Mouse (Mus musculus): ENCODE measurements at regions not wholly inside any gene's neighbourhood (a gene's known extent, or its start where the extent isn't known, plus 50 kb on each side); places are given as distances from the start of the nearest gene placed in this dataset.

- TF ChIP-seq POLR2A (IDR thresholded peaks at IDR 0.05; ENCODE audit: borderline replicate concordance, control insufficient read depth, low read depth, low read length) (no peak), CTCF (IDR thresholded peaks at IDR 0.05; ENCODE audit: control insufficient read depth, insufficient read depth, low read length) (no peak)
- Histone ChIP-seq H3K4me1 (ENCODE audit: control insufficient read depth, insufficient read depth, low read length) (no peaks in the 10 kb centered on the region; the same call in 1 of the 2 replicates), H3K27ac (ENCODE audit: control insufficient read depth, insufficient read depth, low read depth, low read length, poor library complexity) (no peak overlapping the region), H3K4me3 (replicated peaks; ENCODE audit: control insufficient read depth, low read depth, low read length) (no peak overlapping the region)
- 66% methylated on average over 3 of the region's 3 CpGs for WGBS
Observed at GRCm38 (mm10) chr9:71058655-71059054, 106.6 kb upstream of the Lipc start.

DNA sequence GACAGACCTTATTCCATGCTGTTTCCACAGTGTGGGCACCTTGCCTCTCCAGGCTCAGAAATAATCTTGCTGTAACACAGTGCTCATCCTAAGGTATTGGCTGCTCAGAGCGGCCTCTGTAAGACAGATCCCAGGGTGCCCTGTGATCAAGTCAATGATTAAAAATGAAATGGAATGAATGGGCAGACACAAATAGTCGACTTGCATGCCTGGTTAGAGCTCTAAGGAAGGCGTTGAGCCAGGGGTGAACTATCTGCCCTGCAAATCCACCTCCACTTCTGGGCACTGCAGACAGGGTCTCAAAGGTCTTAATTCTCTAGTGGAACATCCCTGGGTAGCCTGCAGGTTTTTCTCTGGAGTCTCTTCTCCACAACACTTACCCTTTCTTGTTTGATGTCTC is 104.8 kb upstream of the Lipc start:
- WGBS = 71% methylated on average over 3 of the region's 3 CpGs
- Histone ChIP-seq H3K27ac (ENCODE audit: control insufficient read depth, insufficient read depth, low read depth, low read length, poor library complexity) (no peak overlapping the region), H3K4me3 (replicated peaks; ENCODE audit: control insufficient read depth, low read depth, low read length) (no peak overlapping the region), H3K4me1 (ENCODE audit: control insufficient read depth, insufficient read depth, low read length) (no peaks in the 10 kb centered on the region; the same call in 1 of the 2 replicates)
- no peak for TF ChIP-seq CTCF (IDR thresholded peaks at IDR 0.05; ENCODE audit: control insufficient read depth, insufficient read depth, low read length)
- TF ChIP-seq POLR2A (IDR thresholded peaks at IDR 0.05; ENCODE audit: borderline replicate concordance, control insufficient read depth, low read depth, low read length) = no peak

GRCm38 (mm10) chr9:71043899-71044298 is 91.9 kb upstream of the Lipc start:
- Histone ChIP-seq H3K4me1 (ENCODE audit: control insufficient read depth, insufficient read depth, low read length) (no peaks in the 10 kb centered on the region), H3K27ac (ENCODE audit: control insufficient read depth, insufficient read depth, low read depth, low read length, poor library complexity) (no peak overlapping the region), H3K4me3 (replicated peaks; ENCODE audit: control insufficient read depth, low read depth, low read length) (no peak overlapping the region)
- 29% methylated on average over 1 of the region's 1 CpGs for WGBS
- TF ChIP-seq CTCF (IDR thresholded peaks at IDR 0.05; ENCODE audit: control insufficient read depth, insufficient read depth, low read length) (no peak), POLR2A (IDR thresholded peaks at IDR 0.05; ENCODE audit: borderline replicate concordance, control insufficient read depth, low read depth, low read length) (no peak)

GRCm38 (mm10) chr9:71035286-71035685 is 83.3 kb upstream of the Lipc start:
- no peak overlapping the region for H3K27ac ChIP-seq (ENCODE audit: control insufficient read depth, insufficient read depth, low read depth, low read length, poor library complexity)

DNA sequence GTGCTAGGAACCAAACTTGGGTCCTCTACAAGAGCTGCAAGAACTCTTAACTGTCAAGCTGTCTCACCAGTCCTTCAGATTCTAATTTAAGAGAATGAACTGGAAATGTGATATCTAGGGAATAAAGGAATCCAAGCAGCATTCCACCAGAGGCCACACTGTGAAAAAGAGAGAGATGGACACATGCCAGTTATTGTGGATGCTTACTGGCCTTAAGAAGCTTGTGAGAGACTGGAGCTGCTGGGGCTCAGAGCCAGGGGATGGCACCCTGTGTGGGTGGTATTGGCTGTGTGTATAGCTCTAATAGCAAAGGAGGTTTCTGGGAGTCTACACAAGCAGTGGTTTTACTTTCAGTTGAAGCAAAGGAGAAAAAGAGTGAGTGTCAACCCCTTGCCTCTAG is 80.1 kb upstream of the Lipc start:
- H3K27ac ChIP-seq (ENCODE audit: control insufficient read depth, insufficient read depth, low read depth, low read length, poor library complexity) = no peak overlapping the region
- TF ChIP-seq CTCF (IDR thresholded peaks at IDR 0.05; ENCODE audit: control insufficient read depth, insufficient read depth, low read length) = no peak
- no peak for TF ChIP-seq POLR2A (IDR thresholded peaks at IDR 0.05; ENCODE audit: borderline replicate concordance, control insufficient read depth, low read depth, low read length)
- no peaks in the 10 kb centered on the region; the same call in 1 of the 2 replicates for H3K4me1 ChIP-seq (ENCODE audit: control insufficient read depth, insufficient read depth, low read length)
- no peak overlapping the region for H3K4me3 ChIP-seq (replicated peaks; ENCODE audit: control insufficient read depth, low read depth, low read length)

More at GRCm38 (mm10) chr9:71035286-71035685, 83.3 kb upstream of the Lipc start:
- TF ChIP-seq CTCF (IDR thresholded peaks at IDR 0.05; ENCODE audit: control insufficient read depth, insufficient read depth, low read length) = no peak
- no peak for TF ChIP-seq POLR2A (IDR thresholded peaks at IDR 0.05; ENCODE audit: borderline replicate concordance, control insufficient read depth, low read depth, low read length)
- WGBS = 54% methylated on average over 6 of the region's 6 CpGs
- Histone ChIP-seq H3K4me1 (ENCODE audit: control insufficient read depth, insufficient read depth, low read length) (no peaks in the 10 kb centered on the region; the same call in 1 of the 2 replicates), H3K4me3 (replicated peaks; ENCODE audit: control insufficient read depth, low read depth, low read length) (no peak overlapping the region)

GRCm38 (mm10) chr9:71030203-71030921 is 78.3 kb upstream of the Lipc start:
- WGBS = 79% methylated on average over 3 of the region's 3 CpGs
- Histone ChIP-seq H3K4me1 (ENCODE audit: control insufficient read depth, insufficient read depth, low read length) (no peaks in the 10 kb centered on the region; the same call in 1 of the 2 replicates), H3K4me3 (replicated peaks; ENCODE audit: control insufficient read depth, low read depth, low read length) (no peak overlapping the region), H3K27ac (ENCODE audit: control insufficient read depth, insufficient read depth, low read depth, low read length, poor library complexity) (no peak overlapping the region)
- TF ChIP-seq CTCF (IDR thresholded peaks at IDR 0.05; ENCODE audit: control insufficient read depth, insufficient read depth, low read length) (no peak), POLR2A (IDR thresholded peaks at IDR 0.05; ENCODE audit: borderline replicate concordance, control insufficient read depth, low read depth, low read length) (no peak)

- Histone ChIP-seq H3K4me1 (ENCODE audit: control insufficient read depth, insufficient read depth, low read length) (no peaks in the 10 kb centered on the region; the same call in 1 of the 2 replicates), H3K4me3 (replicated peaks; ENCODE audit: control insufficient read depth, low read depth, low read length) (no peak overlapping the region), H3K27ac (ENCODE audit: control insufficient read depth, insufficient read depth, low read depth, low read length, poor library complexity) (no peak overlapping the region)
- TF ChIP-seq POLR2A (IDR thresholded peaks at IDR 0.05; ENCODE audit: borderline replicate concordance, control insufficient read depth, low read depth, low read length) = no peak
- TF ChIP-seq CTCF (IDR thresholded peaks at IDR 0.05; ENCODE audit: control insufficient read depth, insufficient read depth, low read length) = no peak
- WGBS = 80% methylated on average over 2 of the region's 2 CpGs
Observed at GRCm38 (mm10) chr9:71028102-71028501, 76.1 kb upstream of the Lipc start.

GRCm38 (mm10) chr9:71027626-71028025 is 75.6 kb upstream of the Lipc start:
- TF ChIP-seq POLR2A (IDR thresholded peaks at IDR 0.05; ENCODE audit: borderline replicate concordance, control insufficient read depth, low read depth, low read length) = no peak
- no peaks in the 10 kb centered on the region; the same call in 1 of the 2 replicates for H3K4me1 ChIP-seq (ENCODE audit: control insufficient read depth, insufficient read depth, low read length)
- H3K4me3 ChIP-seq (replicated peaks; ENCODE audit: control insufficient read depth, low read depth, low read length) = no peak overlapping the region
- 62% methylated on average over 2 of the region's 2 CpGs for WGBS
- no peak overlapping the region for H3K27ac ChIP-seq (ENCODE audit: control insufficient read depth, insufficient read depth, low read depth, low read length, poor library complexity)
